Mouse (Mus musculus) embryonic fibroblast, embryonic 13.5 days (primary cell): ENCODE measurements around the gene Gm11487.

Experiments
- CTCF ChIP-seq: IDR thresholded peaks from 2 replicates; pipeline ENCODE4 v1.5.1; 2011; ENCODE audit warnings: mild to moderate bottlenecking, control low read depth, low read length, moderate library complexity, borderline replicate concordance; ENCODE audit not compliant: insufficient read depth
- POLR2A ChIP-seq: IDR thresholded peaks from 2 replicates; pipeline ENCODE4 v1.6.1; 2011; ENCODE audit warnings: low read depth, mild to moderate bottlenecking, control low read depth, low read length, moderate library complexity

GRCm38 (mm10) chr4:73366534-73366933, 38.3 kb downstream of the Gm11487 start:
- no peak for TF ChIP-seq CTCF
- no peak for TF ChIP-seq POLR2A
